Mouse (Mus musculus): ENCODE measurements at regions not wholly inside any gene's neighbourhood (a gene's known extent, or its start where the extent isn't known, plus 50 kb on each side); places are given as distances from the start of the nearest gene placed in this dataset.

DNA sequence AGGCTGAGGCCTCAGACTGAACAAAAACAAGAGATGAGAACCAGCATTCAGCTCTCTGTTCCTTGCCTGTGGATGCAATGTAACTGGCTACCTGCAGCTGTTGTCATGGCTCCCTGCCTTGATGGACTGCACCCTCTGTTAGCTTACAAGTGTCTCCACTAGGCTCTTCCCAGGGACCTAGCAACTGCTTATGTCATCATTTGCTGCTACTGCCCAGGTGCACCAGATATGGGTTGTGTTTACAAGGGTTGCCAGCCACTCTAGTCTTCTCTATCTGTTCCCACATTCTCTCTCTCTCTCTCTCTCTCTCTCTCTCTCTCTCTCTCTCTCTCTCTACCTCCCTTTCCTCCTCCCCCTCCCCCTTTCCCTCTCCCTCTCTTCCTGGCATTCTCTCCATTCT is 126.4 kb downstream of the Matn1 start:
- TF ChIP-seq POLR2A (IDR thresholded peaks at IDR 0.05; ENCODE audit: low read depth, low read length) (no peak), CTCF (IDR thresholded peaks at IDR 0.05; ENCODE audit: borderline replicate concordance, insufficient read depth, low read length) (no peak)

Data from embryonic fibroblast, embryonic 13.5 days (primary cell).